Mouse (Mus musculus) hindbrain, postnatal 0 days (tissue): ENCODE measurements around the gene Dock9. TPM values are rescaled to one million over a fixed set of nuclear protein-coding genes. Genes with fewer than 3 reads are reported as not detected.
A peak's percentile ranks its signal among the peaks of the same experiment; 100 is the strongest.

Source experiments
- ATAC-seq: fragments of 200-750 bp; cut with Nextera tagmentation; 2 replicates; pipeline ENCODE4 v1.8.0; 2017; ENCODE audit warnings: mild to moderate bottlenecking, moderate TSS enrichment, moderate library complexity
- DNase-seq: peaks from one replicate; pipeline ENCODE4 v3.0.0-alpha.2; 2015; ENCODE audit warnings: low spot score
- H3K27ac ChIP-seq: fragments of 300-500 bp; sonication (generic); 2 replicates; pipeline ENCODE4 v1.5.1; 2014; ENCODE audit warnings: mild to moderate bottlenecking
- H3K27me3 ChIP-seq: fragments of 300-500 bp; sonication (generic); 2 replicates; pipeline ENCODE4 v1.6.1; 2014; ENCODE audit warnings: low read length, mixed read lengths; ENCODE audit not compliant: insufficient read depth
- H3K36me3 ChIP-seq: fragments of 300-500 bp; sonication (generic); 2 replicates; pipeline ENCODE4 v1.6.1; 2014; ENCODE audit warnings: low read length, mixed read lengths; ENCODE audit not compliant: insufficient read depth
- H3K4me1 ChIP-seq: fragments of 300-500 bp; sonication (generic); 2 replicates; pipeline ENCODE4 v1.6.1; 2014; ENCODE audit warnings: antibody characterized with exemption, low read length, mixed read lengths; ENCODE audit not compliant: insufficient read depth
- H3K4me2 ChIP-seq: fragments of 300-500 bp; sonication (generic); 2 replicates; pipeline ENCODE4 v1.6.1; 2014; ENCODE audit warnings: low read depth, mild to moderate bottlenecking, low read length, moderate library complexity, mixed read lengths
- H3K4me3 ChIP-seq: fragments of 300-500 bp; sonication (generic); 2 replicates; pipeline ENCODE4 v1.5.1; 2014; ENCODE audit warnings: low read length
- H3K9ac ChIP-seq: fragments of 300-500 bp; sonication (generic); replicated peaks from 2 replicates; pipeline ENCODE4 v1.6.1; 2014; ENCODE audit warnings: mild to moderate bottlenecking, low read length, moderate library complexity, mixed read lengths
- H3K9me3 ChIP-seq: fragments of 300-500 bp; sonication (generic); 2 replicates; pipeline ENCODE4 v1.6.1; 2016; ENCODE audit warnings: low read length, mixed read lengths
- CTCF ChIP-seq: IDR thresholded peaks from 2 replicates; pipeline ENCODE4 v1.5.1; 2016; ENCODE audit warnings: antibody characterized with exemption, control low read depth, low read depth
- WGBS: fragments of 180-500 bp; shearing (Covaris S2); extraction: QIAGEN DNeasy Blood & Tissue Kit; methylation state at CpG from one replicate; pipeline ENCODE4 v1.1.7; 2014; 5-methylcytosine and 5-hydroxymethylcytosine counted together
- polyA plus RNA-seq: library from polyadenylated mRNA; unstranded; fragments of >200 nt; fragmentation: Nextera tagmentation; extraction: Ambion mirVana; gene quantifications from 2 replicates; pipeline ENCODE4 v1.2.1, GENCODE M21; 2015
- total RNA-seq: library from RNA; depleted of rRNA; stranded (reverse); fragments of >200 nt; gene quantifications from 2 replicates; pipeline ENCODE4 v1.2.3, GENCODE M21; 2014

Gene Dock9
- total and polyA plus RNA-seq, 2 experiments from 2014 or later, result 11.7 to 51.3 TPM

DNA sequence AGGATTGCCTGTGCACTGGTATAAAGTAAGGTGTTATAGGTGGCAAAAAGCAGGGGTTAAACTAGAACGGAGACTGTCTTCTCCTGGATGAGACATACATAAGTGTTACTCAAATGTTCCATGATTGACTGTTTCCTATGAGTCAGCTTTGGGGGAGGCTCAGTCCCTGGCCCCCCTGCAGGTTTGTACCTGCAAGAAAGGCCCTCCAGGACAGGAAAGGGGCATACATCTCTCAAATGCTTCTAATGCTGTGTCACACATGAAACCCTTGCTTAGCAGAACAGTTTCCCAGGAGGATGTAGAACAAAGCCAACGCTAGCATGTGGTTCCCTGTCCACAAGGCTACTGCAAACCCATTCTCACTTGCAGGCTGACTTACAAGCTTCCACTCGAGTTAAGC is 87.5 kb downstream of the Dock9 start:
- Histone ChIP-seq H3K36me3 (no peaks in the 10 kb centered on the region), H3K9ac (no peak overlapping the region), H3K9me3 (no peaks in the 10 kb centered on the region), H3K27ac (no peak overlapping the region), H3K4me1 (peaks cover 5% of the 10 kb centered on the region), H3K27me3 (no peaks in the 10 kb centered on the region), H3K4me3 (no peak overlapping the region), H3K4me2 (no peak overlapping the region)
- ATAC-seq, result no peak
- WGBS, result 74% methylated on average over 3 of the region's 3 CpGs
- no peak for TF ChIP-seq CTCF
- no peak for DNase-seq

GRCm38 (mm10) chr14:121708244-121708643 is 89.4 kb downstream of the Dock9 start:
- no peak overlapping the region for H3K4me2 ChIP-seq
- H3K9ac ChIP-seq, result no peak overlapping the region
- no peak overlapping the region for H3K27ac ChIP-seq
- ATAC-seq (no peak), DNase-seq (no peak)
- H3K9me3 ChIP-seq, result no peaks in the 10 kb centered on the region
- no peaks in the 10 kb centered on the region; the same call in 1 of the 2 replicates for H3K4me1 ChIP-seq
- no peaks in the 10 kb centered on the region for H3K27me3 ChIP-seq
- no peak overlapping the region for H3K4me3 ChIP-seq
- 20% methylated on average over 2 of the region's 2 CpGs for WGBS
- no peak for TF ChIP-seq CTCF
- no peaks in the 10 kb centered on the region for H3K36me3 ChIP-seq

DNA sequence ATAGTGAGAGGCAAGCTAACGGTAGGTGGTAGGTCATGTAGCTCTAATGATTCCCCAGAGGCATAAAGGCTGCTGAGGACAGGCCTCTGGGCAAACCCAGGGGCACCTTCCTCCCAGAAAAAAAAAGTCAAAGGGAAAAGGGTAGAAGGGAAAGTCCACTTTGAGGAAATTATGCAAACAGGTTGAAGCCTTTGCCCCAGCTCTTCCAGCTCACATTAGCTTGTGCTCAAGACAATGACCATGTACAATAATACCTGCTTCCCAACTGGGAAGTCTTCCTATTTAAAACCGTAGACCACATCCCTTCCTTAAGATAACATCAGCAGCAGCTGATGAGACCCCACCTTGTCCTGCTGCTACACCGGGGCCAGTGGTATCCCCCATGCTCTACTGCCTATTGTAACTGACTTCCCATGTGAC is 91.1 kb downstream of the Dock9 start:
- H3K4me3 ChIP-seq, result no peak overlapping the region
- DNase-seq, result no peak

DNA sequence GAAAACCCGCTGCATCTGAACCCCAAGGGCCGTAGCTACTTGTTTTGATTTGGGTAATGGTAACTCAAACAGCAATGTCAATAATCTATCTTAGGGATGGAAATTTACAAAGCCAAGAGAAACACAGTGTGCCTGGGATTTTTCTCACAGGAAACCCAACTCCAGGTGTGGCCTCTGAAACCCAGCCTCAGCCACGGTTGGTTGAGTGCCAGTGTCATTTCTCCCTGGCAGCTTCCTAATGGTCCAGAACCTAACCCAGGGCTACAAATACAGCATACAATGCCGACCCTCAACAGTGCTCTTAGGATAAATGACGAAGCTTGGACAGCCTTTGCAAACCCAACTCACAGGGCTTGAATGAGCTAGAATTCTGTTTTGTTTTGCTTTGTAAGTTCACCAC is 92.0 kb downstream of the Dock9 start:
- no peak for TF ChIP-seq CTCF
- H3K4me1 ChIP-seq, result no peaks in the 10 kb centered on the region
- no peak overlapping the region for H3K4me2 ChIP-seq
- no peak overlapping the region for H3K9ac ChIP-seq
- ATAC-seq (no peak), DNase-seq (no peak)
- H3K27ac ChIP-seq, result no peak overlapping the region
- no peak overlapping the region for H3K4me3 ChIP-seq
- H3K36me3 ChIP-seq, result no peaks in the 10 kb centered on the region
- no peaks in the 10 kb centered on the region for H3K27me3 ChIP-seq
- no peaks in the 10 kb centered on the region for H3K9me3 ChIP-seq
- WGBS, result 57% methylated on average over 5 of the region's 5 CpGs

More for the DNA sequence above, 91.1 kb downstream of the Dock9 start:
- Histone ChIP-seq H3K4me1 (no peaks in the 10 kb centered on the region), H3K9ac (no peak overlapping the region), H3K4me2 (no peak overlapping the region), H3K27me3 (no peaks in the 10 kb centered on the region), H3K36me3 (no peaks in the 10 kb centered on the region), H3K9me3 (no peaks in the 10 kb centered on the region), H3K27ac (no peak overlapping the region)
- ATAC-seq, result no peak
- WGBS, result 63% methylated on average over 3 of the region's 3 CpGs
- no peak for TF ChIP-seq CTCF

GRCm38 (mm10) chr14:121702534-121702933 is 95.1 kb downstream of the Dock9 start:
- 65% methylated on average over 4 of the region's 4 CpGs for WGBS
- TF ChIP-seq CTCF, result no peak
- H3K27me3 ChIP-seq, result no peaks in the 10 kb centered on the region
- H3K9me3 ChIP-seq, result no peaks in the 10 kb centered on the region
- no peak overlapping the region for H3K4me2 ChIP-seq
- no peak overlapping the region for H3K4me3 ChIP-seq
- no peak overlapping the region; the same call in 1 of the 2 replicates for H3K27ac ChIP-seq
- H3K4me1 ChIP-seq, result peaks cover 12% of the 10 kb centered on the region
- H3K36me3 ChIP-seq, result no peaks in the 10 kb centered on the region
- DNase-seq (no peak), ATAC-seq (no peak)
- H3K9ac ChIP-seq, result no peak overlapping the region

GRCm38 (mm10) chr14:121700013-121700412 is 97.6 kb downstream of the Dock9 start:
- H3K27ac ChIP-seq, result no peak overlapping the region
- no peak overlapping the region for H3K4me2 ChIP-seq
- H3K9ac ChIP-seq, result no peak overlapping the region
- H3K27me3 ChIP-seq, result no peaks in the 10 kb centered on the region
- H3K36me3 ChIP-seq, result no peaks in the 10 kb centered on the region
- H3K4me1 ChIP-seq, result peaks cover 12% of the 10 kb centered on the region
- no peaks in the 10 kb centered on the region for H3K9me3 ChIP-seq
- TF ChIP-seq CTCF, result no peak
- no peak overlapping the region for H3K4me3 ChIP-seq
- no peak for ATAC-seq
- 87% methylated on average over 1 of the region's 1 CpGs for WGBS
- no peak for DNase-seq

DNA sequence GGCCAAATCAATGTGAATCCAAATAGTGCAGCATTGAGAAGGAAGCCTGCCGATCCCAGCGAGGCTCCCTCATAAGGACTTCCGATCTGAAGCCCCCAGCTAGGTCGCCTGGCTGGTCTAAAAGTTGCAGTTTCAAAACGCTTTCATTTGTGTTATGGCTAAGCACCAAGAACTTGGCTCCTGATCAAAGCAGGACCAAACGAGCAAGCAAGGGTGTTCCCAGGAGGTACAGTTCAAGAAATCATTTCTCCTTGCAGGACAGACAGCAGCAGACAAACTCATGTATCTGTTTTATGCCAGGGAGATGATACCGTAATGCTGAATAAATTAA is 99.1 kb downstream of the Dock9 start:
- WGBS, result 10% methylated on average over 7 of the region's 7 CpGs
- Histone ChIP-seq H3K4me3 (peak overlapping the region; percentile 29), H3K36me3 (no peaks in the 10 kb centered on the region), H3K4me2 (peak overlapping the region; percentile 54), H3K9me3 (no peaks in the 10 kb centered on the region), H3K4me1 (peaks cover 12% of the 10 kb centered on the region), H3K27me3 (no peaks in the 10 kb centered on the region), H3K9ac (peak overlapping the region; percentile 14; the same call in 1 of the 2 replicates), H3K27ac (peak overlapping the region; percentile 54)
- ATAC-seq (no peak), DNase-seq (no peak)
- no peak for TF ChIP-seq CTCF
